Mouse (Mus musculus) CD4-positive, CD25-positive, alpha-beta regulatory T cell, adult 2 months (primary cell): Measurements from ENCODE around the gene Adcy9.
A peak's percentile ranks its signal among the peaks of the same experiment; 100 is the strongest.
"Not testable (repeated sequence)": the region's sequence is repeated elsewhere in the genome, so short reads cannot be mapped to it uniquely, and the experiment has no call there.

ENCODE experiments used
- DNase-seq: peaks from one replicate; pipeline ENCODE4 v3.0.0-alpha.2; 2012; ENCODE audit warnings: low read depth, low spot score

The Adcy9 gene

GRCm38 (mm10) chr16:4382406-4382805 lies 37.9 kb downstream of the Adcy9 start:
- DNase-seq = no peak

GRCm38 (mm10) chr16:4381487-4381886 lies 38.8 kb downstream of the Adcy9 start:
- DNase-seq = peak; percentile 32

GRCm38 (mm10) chr16:4378788-4379187 lies 41.5 kb downstream of the Adcy9 start:
- no peak for DNase-seq

GRCm38 (mm10) chr16:4377556-4377955 lies 42.7 kb downstream of the Adcy9 start:
- no peak for DNase-seq

- DNase-seq = no peak
Observed at GRCm38 (mm10) chr16:4374780-4375380, 45.4 kb downstream of the Adcy9 start.

GRCm38 (mm10) chr16:4374270-4374669 lies 46.0 kb downstream of the Adcy9 start:
- DNase-seq = no peak

GRCm38 (mm10) chr16:4371039-4371438 lies 49.3 kb downstream of the Adcy9 start:
- DNase-seq = no peak

GRCm38 (mm10) chr16:4370141-4370541 lies 50.2 kb downstream of the Adcy9 start:
- DNase-seq = no peak

- DNase-seq = no peak
Observed at GRCm38 (mm10) chr16:4367930-4368329, 52.4 kb downstream of the Adcy9 start.

- DNase-seq = no peak
Observed at GRCm38 (mm10) chr16:4367291-4367690, 53.0 kb downstream of the Adcy9 start.

GRCm38 (mm10) chr16:4366671-4367070 lies 53.6 kb downstream of the Adcy9 start:
- DNase-seq = no peak

- no peak for DNase-seq
Observed at GRCm38 (mm10) chr16:4363341-4364116, 56.8 kb downstream of the Adcy9 start.

- no peak for DNase-seq
Observed at GRCm38 (mm10) chr16:4355260-4356043, 64.8 kb downstream of the Adcy9 start.

- no peak for DNase-seq
Observed at GRCm38 (mm10) chr16:4342579-4342978, 77.7 kb downstream of the Adcy9 start.

GRCm38 (mm10) chr16:4341316-4342062 lies 78.8 kb downstream of the Adcy9 start:
- DNase-seq = no peak

GRCm38 (mm10) chr16:4339216-4339615 lies 81.1 kb downstream of the Adcy9 start:
- DNase-seq = not testable (repeated sequence)

- no peak for DNase-seq
Observed at GRCm38 (mm10) chr16:4337269-4337668, 83.0 kb downstream of the Adcy9 start.

- DNase-seq = no peak
Observed at GRCm38 (mm10) chr16:4333788-4334187, 86.5 kb downstream of the Adcy9 start.

GRCm38 (mm10) chr16:4333371-4333770 lies 86.9 kb downstream of the Adcy9 start:
- no peak for DNase-seq

GRCm38 (mm10) chr16:4327081-4327480 lies 93.2 kb downstream of the Adcy9 start:
- no peak for DNase-seq

GRCm38 (mm10) chr16:4325801-4326200 lies 94.5 kb downstream of the Adcy9 start:
- DNase-seq = no peak

- no peak for DNase-seq
Observed at GRCm38 (mm10) chr16:4324967-4325366, 95.3 kb downstream of the Adcy9 start.
